Mouse (Mus musculus) myocyte (in vitro differentiated cells): Measurements from ENCODE around the gene Slc2a3. TPM values are rescaled to one million over a fixed set of nuclear protein-coding genes. Genes with fewer than 3 reads are reported as not detected.
A peak's percentile ranks its signal among the peaks of the same experiment; 100 is the strongest.
"Not testable (repeated sequence)": the region's sequence is repeated elsewhere in the genome, so short reads cannot be mapped to it uniquely, and the experiment has no call there.

Experiments used
- H3K27me3 ChIP-seq: one replicate; pipeline ENCODE4 v1.6.1; 2011; ENCODE audit not compliant: control insufficient read depth, insufficient read depth, insufficient read length
- H3K36me3 ChIP-seq: one replicate; pipeline ENCODE4 v1.6.1; 2011; ENCODE audit not compliant: control insufficient read depth, insufficient read depth
- H3K4me2 ChIP-seq: one replicate; pipeline ENCODE4 v1.6.1; 2011; ENCODE audit warnings: low read depth, control low read depth
- H3K4me3 ChIP-seq: one replicate; pipeline ENCODE4 v1.5.1; 2011; ENCODE audit warnings: mild to moderate bottlenecking, control low read depth, moderate library complexity
- H3K79me2 ChIP-seq: one replicate; pipeline ENCODE4 v1.6.1; 2011; ENCODE audit not compliant: control insufficient read depth, insufficient read depth
- H3ac ChIP-seq: one replicate; pipeline ENCODE4 v1.6.1; 2011; ENCODE audit not compliant: control insufficient read depth, insufficient read length
- CEBPB ChIP-seq: IDR thresholded peaks from 2 replicates; pipeline ENCODE4 v1.6.1; 2011; ENCODE audit warnings: mild to moderate bottlenecking, moderate library complexity; ENCODE audit not compliant: poor library complexity, insufficient read depth, severe bottlenecking
- E2F4 ChIP-seq: IDR thresholded peaks from one replicate; pipeline ENCODE4 v1.6.1; 2011; ENCODE audit warnings: mild to moderate bottlenecking, control low read depth, moderate library complexity; ENCODE audit not compliant: insufficient read depth
- MAX ChIP-seq: IDR thresholded peaks from one replicate; pipeline ENCODE4 v1.6.1; 2011; ENCODE audit warnings: low read depth, mild to moderate bottlenecking, control low read depth
- MYOD1 ChIP-seq, 3 experiments: IDR thresholded peaks; one replicate each; pipeline ENCODE4 v1.6.1; 2011; ENCODE audit warnings: control low read depth in 2 of 3, low read depth in 2 of 3, mild to moderate bottlenecking in 2 of 3, moderate library complexity in 1 of 3; ENCODE audit not compliant: insufficient read length in 2 of 3, control insufficient read depth in 1 of 3
- MYOG ChIP-seq, 3 experiments: IDR thresholded peaks; one replicate each; pipeline ENCODE4 v1.6.1; 2011; ENCODE audit warnings: control low read depth in 2 of 3, low read depth in 2 of 3, mild to moderate bottlenecking in 2 of 3; ENCODE audit not compliant: insufficient read length in 2 of 3, control insufficient read depth in 1 of 3, insufficient read depth in 1 of 3
- POLR2A ChIP-seq: IDR thresholded peaks from one replicate; pipeline ENCODE4 v1.6.1; 2011; ENCODE audit warnings: low read depth, mild to moderate bottlenecking, control low read depth, moderate library complexity; ENCODE audit not compliant: insufficient read length
- POLR2AphosphoS2 ChIP-seq: IDR thresholded peaks from one replicate; pipeline ENCODE4 v1.6.1; 2011; ENCODE audit warnings: low read depth, control low read depth; ENCODE audit not compliant: insufficient read length
- REST ChIP-seq: IDR thresholded peaks from one replicate; pipeline ENCODE4 v1.6.1; 2011; ENCODE audit warnings: mild to moderate bottlenecking, control low read depth, moderate library complexity; ENCODE audit not compliant: insufficient read depth, insufficient read length
- SRF ChIP-seq: IDR thresholded peaks from one replicate; pipeline ENCODE4 v1.6.1; 2011; ENCODE audit warnings: low read depth; ENCODE audit not compliant: control insufficient read depth, insufficient read length
- TCF12 ChIP-seq: IDR thresholded peaks from one replicate; pipeline ENCODE4 v1.6.1; 2011; ENCODE audit warnings: mild to moderate bottlenecking, control low read depth; ENCODE audit not compliant: poor library complexity, insufficient read depth, severe bottlenecking
- TCF3 ChIP-seq: IDR thresholded peaks from one replicate; pipeline ENCODE4 v1.6.1; 2011; ENCODE audit warnings: low read depth, control low read depth; ENCODE audit not compliant: insufficient read length
- USF1 ChIP-seq: IDR thresholded peaks from one replicate; pipeline ENCODE4 v1.6.1; 2011; ENCODE audit warnings: low read depth, mild to moderate bottlenecking, control low read depth, moderate library complexity
- polyA plus RNA-seq: library from polyadenylated mRNA; unstranded; fragments of >200 nt; fragmentation: generic; extraction: Trizol; gene quantifications from one replicate; pipeline ENCODE4 v1.2.1, GENCODE M21; 2012; ENCODE audit warnings: missing spikeins

Gene Slc2a3
- polyA plus RNA-seq, 1 experiment = 1.2 TPM

GRCm38 (mm10) chr6:122769771-122770759 lies 31.4 kb downstream of the Slc2a3 start:
- H3K36me3 ChIP-seq = no peaks in the 10 kb centered on the region
- H3ac ChIP-seq = no peak overlapping the region
- no peaks in the 10 kb centered on the region for H3K27me3 ChIP-seq
- no peak overlapping the region for H3K4me2 ChIP-seq
- H3K79me2 ChIP-seq = no peaks in the 10 kb centered on the region
- H3K4me3 ChIP-seq = no peak overlapping the region
- TF ChIP-seq POLR2AphosphoS2 (no peak), SRF (no peak)

DNA sequence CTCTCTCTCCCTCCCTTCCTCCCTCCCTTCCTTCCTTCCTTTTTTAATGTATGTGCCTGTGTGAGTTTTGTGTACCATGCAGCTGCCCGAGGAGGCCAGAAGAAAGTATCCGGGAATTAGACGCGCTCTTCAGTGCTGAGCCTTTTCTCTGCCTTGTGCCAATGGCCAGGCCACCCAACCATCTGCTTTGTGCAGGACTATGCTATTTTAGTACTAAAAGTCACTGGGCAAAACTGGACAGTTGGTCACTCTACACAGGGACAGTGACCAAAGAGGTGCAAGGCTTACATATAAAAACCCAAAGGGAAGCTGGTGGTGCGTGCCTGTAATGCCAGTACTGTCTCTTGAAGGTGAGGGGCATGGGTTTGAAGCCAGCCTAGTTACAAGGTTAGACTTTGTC lies 33.2 kb downstream of the Slc2a3 start:
- H3K79me2 ChIP-seq = no peaks in the 10 kb centered on the region
- H3ac ChIP-seq = no peak overlapping the region
- no peak overlapping the region for H3K4me2 ChIP-seq
- no peak overlapping the region for H3K4me3 ChIP-seq
- H3K36me3 ChIP-seq = no peaks in the 10 kb centered on the region
- no peak for TF ChIP-seq E2F4
- no peak for TF ChIP-seq TCF3
- TF ChIP-seq POLR2AphosphoS2 = no peak
- no peak for TF ChIP-seq TCF12
- TF ChIP-seq MAX = no peak
- TF ChIP-seq USF1 = no peak
- TF ChIP-seq SRF = no peak
- H3K27me3 ChIP-seq = no peaks in the 10 kb centered on the region

DNA sequence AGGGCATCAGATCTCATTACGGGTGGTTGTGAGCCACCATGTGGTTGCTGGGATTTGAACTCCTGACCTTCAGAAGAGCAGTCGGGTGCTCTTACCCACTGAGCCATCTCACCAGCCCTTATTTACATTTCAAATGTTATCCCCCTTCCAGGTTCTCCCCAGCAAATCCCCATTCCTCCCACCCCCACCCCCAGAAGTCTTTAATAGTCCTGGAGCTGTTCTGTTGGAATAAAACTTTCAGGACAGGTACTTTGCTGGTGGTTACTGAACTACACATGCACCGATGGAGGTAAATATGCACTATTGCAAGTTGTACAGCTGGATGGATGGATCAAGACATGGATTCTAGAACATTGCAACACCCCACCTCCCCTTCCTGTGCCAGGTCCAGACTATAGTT lies 34.4 kb downstream of the Slc2a3 start:
- H3K36me3 ChIP-seq, H3K79me2 ChIP-seq, H3K4me3 ChIP-seq, H3K4me2 ChIP-seq, H3K27me3 ChIP-seq, H3ac ChIP-seq: not testable (repeated sequence)

- TF ChIP-seq REST = no peak
- TF ChIP-seq MYOD1 (IDR thresholded peaks at IDR 0.05; ENCODE audit: control insufficient read depth in 1 of 3, insufficient read length in 2 of 3, low read depth in 2 of 3) = no peak
- no peaks in the 10 kb centered on the region for H3K79me2 ChIP-seq
- H3ac ChIP-seq = no peak overlapping the region
- no peaks in the 10 kb centered on the region for H3K36me3 ChIP-seq
- H3K4me3 ChIP-seq = no peak overlapping the region
- no peaks in the 10 kb centered on the region for H3K27me3 ChIP-seq
- peak overlapping the region; percentile 86 for H3K4me2 ChIP-seq
These were observed 35.1 kb downstream of the Slc2a3 start for GRCm38 (mm10) chr6:122766145-122766968.

GRCm38 (mm10) chr6:122765298-122765956 lies 36.0 kb downstream of the Slc2a3 start:
- H3K36me3 ChIP-seq = no peaks in the 10 kb centered on the region
- TF ChIP-seq E2F4 = no peak
- no peak for TF ChIP-seq TCF12
- no peak for TF ChIP-seq MAX
- no peak for TF ChIP-seq SRF
- no peak for TF ChIP-seq POLR2A
- H3K27me3 ChIP-seq = no peaks in the 10 kb centered on the region
- peak overlapping the region; percentile 86 for H3K4me2 ChIP-seq
- H3ac ChIP-seq = no peak overlapping the region
- H3K79me2 ChIP-seq = no peaks in the 10 kb centered on the region
- no peak overlapping the region for H3K4me3 ChIP-seq

GRCm38 (mm10) chr6:122764446-122765297 lies 36.8 kb downstream of the Slc2a3 start:
- no peaks in the 10 kb centered on the region for H3K36me3 ChIP-seq
- TF ChIP-seq TCF3 (no peak), MYOG (IDR thresholded peaks at IDR 0.05; ENCODE audit: control insufficient read depth in 1 of 3, insufficient read depth in 1 of 3, insufficient read length in 2 of 3, low read depth in 2 of 3) (no peak), TCF12 (no peak), POLR2A (no peak), MYOD1 (IDR thresholded peaks at IDR 0.05; ENCODE audit: control insufficient read depth in 1 of 3, insufficient read length in 2 of 3, low read depth in 2 of 3) (peak in 1 of 3 experiments; percentile 28), E2F4 (no peak), REST (no peak), POLR2AphosphoS2 (no peak), CEBPB (no peak)
- no peak overlapping the region for H3K4me3 ChIP-seq
- H3K79me2 ChIP-seq = no peaks in the 10 kb centered on the region
- H3ac ChIP-seq = no peak overlapping the region
- no peaks in the 10 kb centered on the region for H3K27me3 ChIP-seq
- peak overlapping the region; percentile 86 for H3K4me2 ChIP-seq
